Mouse (Mus musculus) CD4-positive helper T cell, adult 2 months (primary cell): Measurements from ENCODE around the gene Hapln4.

Experiments used
- DNase-seq: peaks from one replicate; pipeline ENCODE4 v3.0.0-alpha.2; 2012; ENCODE audit warnings: low read depth, missing footprints, low spot score

Gene Hapln4

DNA sequence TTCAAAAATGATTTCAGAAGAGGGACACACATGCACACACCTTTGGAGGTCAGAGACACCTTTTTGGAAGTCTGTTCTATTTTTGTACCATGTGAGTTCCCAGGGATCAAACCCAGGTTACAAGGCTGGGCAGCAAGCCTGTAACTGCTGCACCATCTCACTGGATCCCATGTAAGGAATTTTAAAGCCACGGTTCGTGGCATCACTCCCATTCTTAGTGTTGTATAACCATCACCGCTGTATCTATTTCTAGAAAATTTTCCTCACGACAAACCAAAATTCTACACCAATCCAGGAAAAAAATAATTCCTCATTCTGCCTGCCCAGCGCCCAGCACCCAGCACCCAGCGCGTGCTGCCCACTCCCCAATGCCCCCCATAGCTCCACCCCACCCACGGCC, 16.0 kb downstream of the Hapln4 start:
- DNase-seq, result no peak

DNA sequence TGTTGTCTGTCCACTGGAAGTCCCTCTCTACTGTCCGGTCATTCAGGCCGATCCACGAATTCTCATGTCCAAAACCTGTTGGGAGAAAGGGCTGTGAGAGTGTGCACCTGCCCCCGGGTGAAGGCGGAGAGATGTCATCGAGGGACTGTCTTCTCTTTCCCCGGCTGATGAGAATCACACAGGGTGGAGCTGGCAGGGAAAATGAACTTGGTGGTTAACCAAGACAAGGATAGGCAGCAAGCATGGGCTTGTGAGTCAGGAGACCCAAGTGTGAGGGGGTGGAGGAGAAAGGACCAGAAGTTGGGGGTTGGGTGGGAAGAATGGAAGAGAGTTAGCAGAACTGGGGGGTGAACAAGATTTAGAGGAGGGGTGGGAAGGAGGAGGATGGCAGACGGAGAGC, 17.0 kb downstream of the Hapln4 start:
- DNase-seq, result no peak

DNA sequence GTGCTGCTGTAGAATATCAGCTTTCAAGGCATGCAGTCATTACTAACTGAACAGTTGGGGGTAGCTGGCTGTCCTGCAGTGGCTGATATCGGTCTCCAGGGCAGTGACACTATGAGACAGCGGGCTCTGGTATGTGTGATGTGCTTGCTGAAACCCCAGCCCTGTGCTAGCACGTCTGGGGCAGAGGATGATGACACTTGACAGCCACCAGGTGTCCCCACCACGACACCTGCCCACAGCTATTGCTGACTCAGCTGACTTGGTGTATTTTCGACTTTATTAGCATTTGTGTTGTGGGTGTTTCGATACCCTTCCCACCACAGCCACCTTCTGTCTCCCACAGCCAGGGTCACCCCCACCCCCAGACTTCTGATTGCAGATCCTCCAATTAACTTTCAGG, 21.2 kb downstream of the Hapln4 start:
- peak; percentile 73 for DNase-seq

DNA sequence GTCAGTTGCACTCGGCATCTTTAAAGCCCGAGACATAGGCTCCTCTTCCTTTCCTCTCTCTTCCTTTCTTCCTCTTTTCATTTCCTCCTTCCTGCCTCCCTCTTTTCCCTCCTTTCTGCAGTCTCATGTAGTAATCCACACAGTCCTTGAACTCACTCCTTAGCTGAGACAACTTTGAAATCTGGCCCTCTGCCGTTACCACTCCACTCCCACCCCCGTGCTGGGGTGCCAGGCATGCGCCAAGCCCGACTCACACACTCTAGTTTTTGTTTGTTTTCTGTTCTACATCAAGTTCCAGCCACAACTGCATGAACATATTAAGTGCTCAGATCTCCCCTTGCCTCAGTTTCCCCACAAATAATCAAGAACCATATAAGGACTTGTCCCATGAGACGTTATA, 21.7 kb downstream of the Hapln4 start:
- no peak for DNase-seq

DNA sequence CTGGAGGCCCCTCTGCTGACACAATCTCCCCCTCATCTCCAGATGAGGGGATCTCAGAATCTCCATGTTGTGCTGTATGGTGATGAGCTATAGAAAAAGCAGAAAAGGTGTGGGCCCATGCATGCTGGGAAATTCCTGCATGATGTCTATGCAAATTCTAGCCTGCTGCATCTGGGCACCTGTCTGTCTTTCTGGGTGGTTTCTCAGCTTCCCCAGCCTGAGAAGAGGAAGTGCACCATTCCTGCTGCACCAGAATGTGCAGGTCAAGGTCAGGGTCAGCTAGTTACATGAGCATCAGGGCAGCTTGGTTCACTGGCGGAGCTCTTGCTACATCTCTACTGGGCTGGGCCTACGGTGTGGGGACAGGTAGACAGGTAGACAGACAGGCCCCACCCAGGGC, 27.2 kb downstream of the Hapln4 start:
- DNase-seq, result no peak

DNA sequence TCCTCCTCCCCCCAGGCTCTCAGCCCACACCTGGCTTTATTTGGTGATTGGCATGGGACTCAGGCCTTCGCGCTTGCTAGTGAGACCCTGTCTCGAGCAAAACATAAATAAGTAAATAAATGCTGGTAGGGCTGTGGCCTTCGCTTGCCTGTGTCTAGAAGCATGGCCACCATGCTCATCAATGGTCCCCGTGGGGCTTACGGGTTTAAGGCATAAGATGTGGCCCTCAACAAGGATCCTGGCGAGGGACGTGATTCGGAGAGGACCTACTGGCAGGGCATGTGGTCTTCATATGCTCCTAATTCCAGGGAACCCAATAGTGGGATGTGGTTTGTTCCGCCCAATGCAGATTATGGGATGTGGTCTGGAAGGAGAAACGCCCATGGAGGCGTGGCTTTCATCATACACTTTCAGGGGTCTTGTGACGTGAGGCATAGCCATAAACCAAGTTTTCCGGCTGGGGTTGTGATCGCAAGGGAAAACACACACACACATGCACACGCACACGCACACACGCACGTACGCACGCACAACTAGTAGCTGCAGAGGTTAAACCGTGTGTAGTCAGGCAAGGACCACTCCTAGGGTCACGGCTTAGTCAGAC, 28.0 kb downstream of the Hapln4 start:
- no peak for DNase-seq

DNA sequence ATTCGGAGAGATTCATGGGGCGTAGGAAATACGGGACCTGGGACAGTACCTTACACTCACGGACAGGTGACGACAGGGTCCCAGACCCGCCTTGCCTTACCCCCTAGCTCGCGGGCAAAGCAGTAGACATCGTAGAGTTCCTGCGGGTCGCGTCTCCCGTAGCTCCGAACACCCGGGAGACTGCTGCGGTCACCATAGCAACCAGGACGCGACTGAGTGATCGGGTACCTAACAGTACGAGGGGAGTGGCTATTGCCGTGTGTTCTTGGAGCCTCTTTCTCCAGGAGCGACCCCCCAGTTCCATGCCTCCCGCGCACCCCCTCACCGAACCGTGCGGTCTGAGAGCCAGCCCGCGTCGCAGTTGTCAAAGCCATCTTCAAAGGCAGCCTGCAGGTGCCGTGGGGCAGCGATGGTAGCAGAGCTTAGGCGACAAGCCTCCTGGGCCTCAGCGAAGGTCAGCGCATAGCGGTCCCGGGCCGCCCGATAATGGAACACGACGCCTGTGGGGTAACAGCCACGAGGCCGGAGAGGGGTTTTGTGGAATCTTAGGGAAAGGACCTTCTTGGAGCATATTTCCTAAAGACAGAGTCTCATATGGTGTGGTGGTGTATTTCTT, 29.3 kb downstream of the Hapln4 start:
- no peak for DNase-seq

DNA sequence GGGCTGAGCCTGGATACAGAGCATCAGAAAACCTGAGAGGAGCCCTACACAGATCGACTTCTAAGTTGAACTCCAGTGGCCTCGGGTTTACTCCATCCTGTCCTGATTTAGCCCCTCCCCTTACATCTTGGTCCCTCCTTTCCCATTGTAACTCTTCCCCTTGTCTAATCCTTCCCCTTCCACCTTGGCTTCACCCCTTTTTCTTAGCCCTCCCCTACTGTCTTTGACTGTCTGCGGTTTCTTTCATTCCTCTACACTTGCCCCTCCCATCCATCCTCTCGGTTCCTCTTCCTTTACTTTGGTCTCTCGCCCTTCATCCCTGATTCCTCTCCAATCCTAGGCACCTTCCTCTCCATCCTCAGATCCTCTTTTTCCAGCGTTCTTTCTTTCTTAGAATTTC, 31.2 kb downstream of the Hapln4 start:
- DNase-seq, result no peak

DNA sequence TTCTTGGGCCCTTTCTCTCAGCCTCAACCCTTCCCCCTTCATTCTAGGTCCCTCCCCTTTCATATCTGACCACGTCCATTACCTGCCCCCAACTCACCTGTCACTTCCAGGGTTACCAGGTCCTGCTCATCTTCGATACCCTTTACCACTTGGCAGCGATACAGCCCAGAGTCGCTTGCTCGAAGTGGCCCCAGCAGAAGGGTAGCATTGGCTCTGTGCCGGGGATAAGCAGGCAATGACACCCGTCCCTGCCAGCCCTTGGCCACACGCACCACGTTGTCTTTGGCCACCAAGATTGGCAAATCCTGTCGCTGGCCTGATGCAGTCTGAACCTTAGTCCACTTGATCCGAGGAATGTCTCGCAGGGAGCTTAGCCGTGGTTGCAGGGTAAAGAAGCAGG, 31.6 kb downstream of the Hapln4 start:
- DNase-seq, result no peak

DNA sequence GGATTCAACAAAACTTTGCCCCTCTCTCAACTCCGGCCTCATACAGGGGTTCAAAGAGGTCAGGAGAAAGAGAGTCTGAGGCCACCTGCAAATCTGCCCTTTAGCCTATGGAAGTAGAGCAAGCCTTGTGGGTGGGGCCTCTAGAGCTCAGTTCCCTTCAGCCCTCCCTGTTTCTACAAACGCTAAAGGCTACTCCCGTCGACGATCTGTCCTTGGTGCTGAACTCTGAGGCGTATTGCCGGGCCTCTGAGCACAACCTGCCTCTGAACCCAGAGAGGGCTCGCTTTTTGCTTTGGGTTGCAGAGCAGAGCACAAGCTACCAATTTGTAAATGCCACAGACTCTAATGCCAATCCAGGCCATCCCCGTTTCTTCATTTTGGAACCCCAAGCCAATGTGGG, 34.4 kb downstream of the Hapln4 start:
- DNase-seq, result peak; percentile 25

DNA sequence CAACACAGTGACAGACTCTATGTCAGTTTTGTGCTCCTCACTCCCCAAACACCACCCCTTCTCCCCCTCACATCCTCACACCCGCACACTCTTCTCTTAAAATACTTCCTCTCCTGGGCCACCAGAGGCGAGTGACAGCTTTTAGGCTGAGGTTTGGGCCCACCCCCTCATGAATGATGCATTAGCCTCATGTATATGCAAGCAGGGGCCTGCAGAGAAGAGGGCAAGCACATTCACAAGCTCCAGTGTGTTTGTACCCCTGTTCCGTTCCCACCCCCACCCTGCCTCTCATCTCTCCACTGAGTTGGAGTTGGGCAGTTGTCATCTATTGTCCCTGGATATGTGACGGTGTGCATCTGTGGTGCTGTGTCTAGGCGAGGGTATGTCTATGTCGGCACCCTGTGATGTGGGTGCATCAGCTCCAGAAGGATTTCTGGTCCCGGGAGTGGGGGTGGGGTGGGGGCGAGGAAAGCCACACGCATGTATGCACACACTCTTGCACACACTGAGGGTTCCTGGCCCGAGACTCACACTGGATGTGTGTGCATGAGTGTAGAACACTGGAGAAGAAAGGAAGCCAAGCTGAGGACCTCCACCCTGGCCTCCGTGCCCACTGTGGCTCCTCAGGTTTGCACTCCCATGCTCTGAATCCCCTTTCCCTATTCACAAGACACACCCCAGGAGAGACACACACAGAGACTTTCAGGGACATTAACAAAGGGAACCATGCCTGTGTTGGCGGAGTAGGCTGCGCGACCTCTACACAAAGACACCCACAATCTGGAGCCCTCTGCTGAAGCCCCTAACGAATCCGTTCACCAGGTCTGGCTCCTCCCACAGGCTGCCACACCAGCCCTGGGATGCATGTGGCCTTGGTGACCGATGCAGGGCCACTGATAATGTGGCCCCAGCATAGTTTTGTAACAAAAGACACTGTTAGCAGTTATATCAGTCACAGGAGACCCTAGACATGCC, 35.8 kb downstream of the Hapln4 start:
- DNase-seq, result no peak

DNA sequence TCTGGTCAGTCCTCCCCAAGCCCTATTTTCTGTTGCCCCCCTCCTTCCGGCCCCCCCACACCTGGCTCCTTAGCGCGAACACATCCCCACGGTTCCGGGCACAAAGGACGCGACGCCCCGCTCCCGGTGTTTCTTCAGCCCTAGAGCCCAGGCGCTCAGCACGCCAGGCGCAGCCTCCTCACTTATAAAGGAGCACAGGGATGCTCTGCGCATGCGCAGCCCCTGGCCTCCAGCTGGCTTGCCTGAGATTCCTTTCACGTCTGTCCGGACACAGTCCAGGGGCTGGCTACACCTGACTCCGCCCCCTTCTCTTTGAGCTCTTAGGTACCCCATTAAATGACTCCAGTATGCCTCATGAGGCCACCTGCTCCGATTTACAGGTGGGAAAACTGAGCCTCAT, 37.4 kb downstream of the Hapln4 start, which contains the start of gene Ncan:
TSS of gene Ncan (minus strand) at position 207 of the 400 bp plus-strand sequence.
- peak; percentile 42 for DNase-seq

DNA sequence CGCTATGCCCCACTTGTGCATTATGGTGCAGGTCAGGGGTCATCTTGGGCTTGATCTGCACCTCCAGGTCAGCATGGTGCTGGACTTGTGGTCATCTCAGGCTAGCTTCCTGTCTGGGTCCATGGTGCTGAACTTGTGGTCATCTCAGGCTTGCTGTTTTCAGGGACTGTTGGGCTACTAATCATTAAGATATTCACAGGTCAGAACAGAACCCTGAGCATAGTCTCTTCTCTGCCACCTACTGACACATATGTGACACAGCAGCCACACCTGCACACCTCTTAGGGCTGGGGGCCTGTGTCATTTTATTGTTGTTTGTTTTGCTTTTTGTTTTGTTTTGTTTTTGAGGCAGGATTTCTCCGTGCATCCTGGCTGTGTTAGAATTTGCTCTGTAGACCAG, 39.6 kb downstream of the Hapln4 start:
- peak; percentile 31 for DNase-seq

DNA sequence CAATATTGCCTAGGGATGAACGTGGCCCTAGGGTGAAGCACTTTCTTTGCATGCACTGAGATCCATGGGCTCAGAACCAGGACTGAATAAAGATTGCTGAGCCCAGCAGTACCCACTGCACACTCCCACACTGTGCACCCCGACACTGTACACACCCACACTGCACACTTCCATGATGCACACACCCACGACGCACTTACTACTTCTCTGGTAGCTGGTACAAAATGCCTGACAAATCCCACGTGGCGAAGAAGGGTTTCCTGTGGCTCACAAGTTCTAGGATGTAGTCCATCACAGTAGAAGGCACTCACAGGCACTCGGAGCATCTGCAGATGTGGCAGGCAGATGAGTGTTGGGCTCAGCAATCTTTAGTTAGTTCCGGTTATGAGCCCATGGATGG, 41.7 kb downstream of the Hapln4 start:
- DNase-seq, result no peak

DNA sequence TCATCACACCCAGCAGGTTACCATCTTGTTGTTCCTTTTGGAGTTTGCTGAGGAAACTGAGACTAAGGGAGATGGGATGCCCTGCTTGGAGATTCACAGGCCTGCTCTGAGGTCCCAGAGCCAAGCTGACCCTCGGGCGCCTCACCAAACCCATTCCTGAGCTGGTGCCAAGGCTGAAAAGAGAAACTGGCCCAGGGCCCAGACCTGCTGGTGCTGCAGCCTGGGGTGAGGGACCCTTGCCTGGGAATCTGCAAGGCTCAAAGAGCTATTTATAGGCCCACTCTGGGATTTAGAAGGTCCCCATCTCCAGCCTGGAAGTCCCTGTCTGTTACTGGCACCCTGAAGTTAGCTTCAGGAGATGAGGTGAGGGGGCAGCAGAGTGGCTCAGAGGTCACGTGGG, 45.2 kb downstream of the Hapln4 start:
- DNase-seq, result no peak

DNA sequence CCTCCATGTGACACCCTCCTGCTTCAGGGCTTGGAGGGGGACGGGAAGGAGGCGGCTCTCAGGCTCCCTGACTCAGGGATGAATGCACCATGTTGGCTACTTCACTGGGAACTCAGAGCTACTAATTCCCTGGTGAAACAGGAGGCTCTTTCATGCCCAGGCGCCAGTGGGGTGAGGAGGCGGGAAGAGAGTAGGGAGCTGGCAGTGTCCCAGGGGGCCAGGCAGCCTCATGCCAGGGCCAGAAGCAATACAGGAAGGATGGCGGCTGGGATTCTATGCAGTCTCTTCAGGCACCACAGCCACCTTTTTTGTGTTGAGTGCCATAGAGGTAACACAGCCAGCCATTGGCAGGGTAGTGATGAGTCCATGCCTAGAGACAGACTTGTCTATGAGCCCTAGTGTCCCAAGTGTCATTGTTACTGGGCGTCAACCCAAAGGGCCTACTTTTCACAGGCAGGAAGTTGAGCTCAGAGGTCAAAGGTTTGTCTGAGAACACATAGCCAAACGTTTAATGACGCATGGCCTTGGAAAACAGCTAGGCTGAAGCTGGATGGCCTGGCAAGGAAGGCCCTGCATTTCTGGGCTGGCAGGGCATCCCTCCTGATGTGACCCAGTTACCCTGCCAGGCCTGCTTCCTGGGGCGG, 46.2 kb downstream of the Hapln4 start:
- DNase-seq, result no peak

DNA sequence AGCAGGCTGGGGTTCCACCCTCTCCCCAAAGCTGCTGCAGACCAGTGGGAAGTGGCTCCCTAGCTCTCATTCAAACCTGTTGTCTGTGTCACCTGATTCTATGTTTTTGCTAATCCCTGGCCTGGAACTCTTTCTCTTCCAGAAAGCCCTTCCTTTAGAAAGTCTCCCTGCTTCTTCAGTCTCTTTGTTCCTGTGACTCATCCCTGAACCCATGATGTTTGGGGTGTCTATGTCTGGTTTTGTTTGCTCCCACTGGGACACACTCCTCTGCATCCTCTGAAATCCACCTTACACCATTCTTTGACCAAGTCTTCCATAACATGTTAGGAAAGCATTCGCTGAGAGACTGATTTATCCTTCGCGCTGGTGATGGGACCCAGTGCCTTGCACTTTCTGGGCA, 46.8 kb downstream of the Hapln4 start:
- no peak for DNase-seq

DNA sequence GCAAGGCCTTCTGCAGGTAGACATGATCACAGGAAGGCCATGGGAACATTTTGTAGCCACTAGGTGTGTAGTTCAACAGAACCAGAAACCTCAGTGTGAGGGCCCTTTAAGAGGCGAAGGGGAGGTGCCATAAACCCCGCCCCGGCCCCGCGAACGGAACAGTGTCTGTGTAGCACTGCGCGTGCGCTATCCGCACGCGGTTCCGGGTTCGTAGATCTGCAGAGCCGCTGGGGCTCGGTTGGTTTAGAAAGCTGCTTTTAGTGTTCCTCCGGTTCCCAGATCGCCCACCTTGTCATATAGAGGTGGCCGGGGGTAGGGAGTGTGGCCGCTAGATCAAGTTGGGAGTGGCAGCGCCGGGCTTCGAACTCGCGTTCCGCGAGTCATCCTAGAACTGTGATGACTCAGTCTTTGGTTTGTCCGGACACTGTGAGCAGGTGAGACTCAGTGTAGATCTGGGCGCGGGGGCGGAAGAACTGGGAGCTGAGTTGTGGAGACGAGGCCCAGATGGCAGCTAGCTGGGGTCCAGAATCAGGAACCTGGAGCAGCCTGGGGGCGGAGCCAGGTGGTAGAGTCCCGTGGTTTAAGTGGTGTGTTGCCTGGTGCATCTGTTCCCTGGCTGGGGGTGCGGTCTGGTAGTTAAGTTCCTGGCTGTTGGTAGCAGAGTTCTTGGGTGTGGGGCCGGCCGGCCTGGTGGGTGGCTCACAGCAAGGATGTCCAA, 48.1 kb downstream of the Hapln4 start, which contains the start of gene Nr2c2ap:
TSS of gene Nr2c2ap (plus strand) at position 168 of the 718 bp plus-strand sequence.
- peak; percentile 95 for DNase-seq

DNA sequence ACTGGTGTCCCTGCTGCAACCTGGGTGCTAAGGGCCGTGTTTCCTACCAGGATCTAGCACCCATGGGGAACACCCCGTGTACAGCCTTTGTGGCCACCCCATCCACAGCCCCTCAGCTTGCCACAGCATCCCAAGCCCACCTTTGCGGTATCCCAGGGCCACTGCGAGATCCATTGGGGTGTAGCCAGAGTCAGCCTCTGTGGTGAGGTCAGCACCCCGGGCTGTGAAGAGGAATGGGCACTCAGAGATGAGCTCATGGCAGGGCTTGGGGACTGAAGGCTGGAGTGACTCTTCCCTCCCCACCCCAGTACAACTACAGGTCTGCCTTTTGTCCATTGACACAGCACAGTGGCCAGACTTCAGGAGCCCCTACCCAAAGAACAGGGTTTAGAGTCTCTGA, 50.8 kb downstream of the Hapln4 start:
- DNase-seq, result no peak

DNA sequence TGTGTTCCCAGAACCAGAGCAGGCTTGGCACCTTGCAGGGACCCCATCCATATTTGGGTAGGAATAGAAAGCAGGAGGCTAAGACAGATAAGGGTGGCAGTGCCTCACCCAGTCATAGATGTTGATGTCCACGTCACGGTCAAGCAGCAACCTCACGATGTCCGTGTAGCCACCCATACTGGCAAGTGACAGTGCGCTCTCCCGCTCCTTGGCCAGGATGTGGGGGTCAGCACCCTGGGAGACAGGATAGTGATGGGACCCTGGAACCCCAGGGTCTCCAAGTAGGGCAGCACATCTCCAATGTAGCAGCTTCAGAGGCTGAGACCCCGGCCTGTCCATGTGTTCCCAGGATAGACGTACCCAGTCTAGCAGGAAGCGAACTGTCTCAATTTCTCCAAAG, 51.7 kb downstream of the Hapln4 start:
- no peak for DNase-seq

DNA sequence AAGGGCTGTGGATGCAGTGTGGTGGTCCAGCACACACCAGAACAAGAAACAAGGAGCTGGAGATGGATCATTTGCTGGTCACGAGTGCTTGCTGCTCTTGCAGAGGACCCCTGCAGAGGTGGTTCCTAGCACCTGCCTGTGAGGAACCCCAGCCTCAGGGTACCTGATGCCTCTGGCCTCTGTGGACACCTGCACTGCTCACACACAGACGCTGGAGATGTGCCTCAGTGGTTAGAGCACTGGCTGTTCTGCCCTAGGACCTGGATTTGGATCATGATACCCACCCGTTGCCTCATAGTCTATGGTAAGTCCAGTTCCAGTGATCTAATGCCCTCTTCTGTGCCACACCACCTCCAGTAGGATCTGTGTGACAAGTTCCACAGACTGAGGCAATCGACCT, 53.3 kb downstream of the Hapln4 start:
- no peak for DNase-seq
